ENCODE assay signal across 23 mouse cellular contexts in the genomic region with DNA sequence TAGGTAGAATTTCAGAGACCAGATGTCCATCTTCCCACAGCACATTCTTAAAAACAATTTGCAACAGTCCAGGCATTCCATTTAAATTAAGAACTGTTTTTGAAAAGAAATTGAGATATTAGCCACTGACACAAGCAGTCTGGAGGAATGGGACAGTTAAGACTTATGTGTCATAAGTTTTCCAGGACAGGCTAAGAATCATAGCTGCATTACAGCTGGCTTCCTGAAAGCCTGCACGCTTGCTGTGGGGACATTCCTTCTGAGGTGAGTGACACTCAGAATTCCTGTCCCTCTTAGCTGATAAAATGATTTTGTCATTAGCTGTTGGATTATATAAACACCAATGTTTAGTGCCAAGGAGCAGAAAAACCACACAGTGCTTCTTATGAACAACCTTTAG. TPM values are rescaled to one million over a fixed set of nuclear protein-coding genes. Genes with fewer than 3 reads are reported as not detected.
DNase-seq lines count a peak whose midpoint lies in the region; ATAC-seq and TF ChIP-seq lines count a peak whose summit lies in the region.
"Had no signal": no experiment of that assay in that cellular context is flagged by ENCODE, and none has a peak within 500 bp of the region (broad histone marks: within the 10 kb centered on the region; RNA-seq: fewer than 3 reads in every experiment).

No protein-coding gene starts in this region.

- H3K9me3 ChIP-seq in hindbrain, embryonic 14.5 days (ENCODE audit: control insufficient read depth, low read length) = no peaks in the 10 kb centered on the region
- H3K9me3 ChIP-seq in hindbrain, embryonic 11.5 days (ENCODE audit: control insufficient read depth, low read length) = no peaks in the 10 kb centered on the region
- no peaks in the 10 kb centered on the region for H3K9me3 ChIP-seq in liver, embryonic 12.5 days (replicated peaks)
- no peaks in the 10 kb centered on the region for H3K9me3 ChIP-seq in liver, embryonic 11.5 days (ENCODE audit: control insufficient read depth, low read length)
- H3K9me3 ChIP-seq: embryonic facial prominence, embryonic 10.5 days; embryonic facial prominence, embryonic 15.5 days; heart, embryonic 10.5 days; hindbrain, embryonic 13.5 days; lung, embryonic 15.5 days; neural tube, embryonic 13.5 days had no signal

- no peaks in the 10 kb centered on the region for H3K27me3 ChIP-seq in hindbrain, embryonic 14.5 days (ENCODE audit: control insufficient read depth, insufficient read depth, low read length)
- no peaks in the 10 kb centered on the region for H3K27me3 ChIP-seq in hindbrain, embryonic 11.5 days (ENCODE audit: control insufficient read depth, insufficient read depth, low read length)
- H3K27me3 ChIP-seq in liver, embryonic 12.5 days (replicated peaks) = no peaks in the 10 kb centered on the region
- H3K27me3 ChIP-seq in liver, embryonic 11.5 days (replicated peaks; ENCODE audit: control insufficient read depth, insufficient read depth, low read length) = no peaks in the 10 kb centered on the region
- H3K27me3 ChIP-seq: embryonic facial prominence, embryonic 15.5 days; hindbrain, embryonic 13.5 days; limb, embryonic 12.5 days; lung, embryonic 15.5 days; neural tube, embryonic 13.5 days; Patski had no signal

- TF ChIP-seq CTCF in lung, adult 2 months (IDR thresholded peaks at IDR 0.05; ENCODE audit: insufficient read depth, low read length) = no peak

- no peak overlapping the region for H3K4me2 ChIP-seq in hindbrain, embryonic 14.5 days (replicated peaks)
- H3K4me2 ChIP-seq in hindbrain, embryonic 11.5 days (replicated peaks; ENCODE audit: low read depth, low read length) = no peak overlapping the region
- no peak overlapping the region for H3K4me2 ChIP-seq in liver, embryonic 12.5 days
- H3K4me2 ChIP-seq in liver, embryonic 11.5 days = no peak overlapping the region
- H3K4me2 ChIP-seq: embryonic facial prominence, embryonic 15.5 days; hindbrain, embryonic 13.5 days; limb, embryonic 12.5 days; lung, embryonic 15.5 days; midbrain, embryonic 11.5 days; neural tube, embryonic 13.5 days had no signal

- no peak for ATAC-seq in hindbrain, embryonic 14.5 days (ENCODE audit: low FRiP score)
- no peak for ATAC-seq in hindbrain, embryonic 11.5 days (ENCODE audit: low FRiP score)
- ATAC-seq in liver, embryonic 12.5 days = no peak
- ATAC-seq in liver, embryonic 11.5 days (replicated peaks; ENCODE audit: low FRiP score) = no peak
- ATAC-seq: forebrain, embryonic 14.5 days; midbrain, embryonic 16.5 days; Patski had no signal

- no peaks in the 10 kb centered on the region for H3K4me1 ChIP-seq in hindbrain, embryonic 14.5 days (replicated peaks; ENCODE audit: control insufficient read depth, insufficient read depth, low read length)
- H3K4me1 ChIP-seq in hindbrain, embryonic 11.5 days (replicated peaks; ENCODE audit: control insufficient read depth, insufficient read depth, low read length) = no peaks in the 10 kb centered on the region
- H3K4me1 ChIP-seq in liver, embryonic 12.5 days = peaks cover 53% of the 10 kb centered on the region
- peaks cover 32% of the 10 kb centered on the region for H3K4me1 ChIP-seq in liver, embryonic 11.5 days (replicated peaks; ENCODE audit: control insufficient read depth, insufficient read depth, low read length)
- H3K4me1 ChIP-seq in lung, adult 2 months (ENCODE audit: control insufficient read depth, insufficient read depth, low read length) = peaks cover 9% of the 10 kb centered on the region
- H3K4me1 ChIP-seq: embryonic facial prominence, embryonic 10.5 days; embryonic facial prominence, embryonic 15.5 days; hindbrain, embryonic 13.5 days; limb, embryonic 12.5 days; neural tube, embryonic 13.5 days had no signal

- H3K36me3 ChIP-seq in hindbrain, embryonic 14.5 days (replicated peaks; ENCODE audit: control insufficient read depth, insufficient read depth) = no peaks in the 10 kb centered on the region
- no peaks in the 10 kb centered on the region for H3K36me3 ChIP-seq in hindbrain, embryonic 11.5 days (ENCODE audit: control insufficient read depth, insufficient read depth, low read length)
- H3K36me3 ChIP-seq in liver, embryonic 12.5 days = no peaks in the 10 kb centered on the region
- H3K36me3 ChIP-seq in liver, embryonic 11.5 days (ENCODE audit: control insufficient read depth, insufficient read depth, low read length) = no peaks in the 10 kb centered on the region
- H3K36me3 ChIP-seq: embryonic facial prominence, embryonic 10.5 days; embryonic facial prominence, embryonic 15.5 days; heart, embryonic 10.5 days; hindbrain, embryonic 13.5 days; limb, embryonic 12.5 days; lung, embryonic 15.5 days; neural tube, embryonic 13.5 days had no signal

- no peak for TF ChIP-seq POLR2A in lung, adult 2 months (IDR thresholded peaks at IDR 0.05; ENCODE audit: borderline replicate concordance, extremely low read depth, low read depth, low read length)

- H3K9ac ChIP-seq in hindbrain, embryonic 14.5 days = no peak overlapping the region
- no peak overlapping the region for H3K9ac ChIP-seq in hindbrain, embryonic 11.5 days (ENCODE audit: low read depth, low read length)
- H3K9ac ChIP-seq in liver, embryonic 12.5 days = peak overlapping the region; percentile 22
- H3K9ac ChIP-seq in liver, embryonic 11.5 days (ENCODE audit: low read depth, low read length) = no peak overlapping the region
- H3K9ac ChIP-seq: embryonic facial prominence, embryonic 15.5 days; hindbrain, embryonic 13.5 days; limb, embryonic 12.5 days; lung, embryonic 15.5 days; neural tube, embryonic 13.5 days had no signal

- WGBS in hindbrain, embryonic 14.5 days = 84% methylated on average over 1 of the region's 1 CpGs
- WGBS in hindbrain, embryonic 11.5 days = 81% methylated on average over 1 of the region's 1 CpGs
- 77% methylated on average over 1 of the region's 1 CpGs for WGBS in liver, embryonic 12.5 days (ENCODE audit: insufficient replicate concordance)
- WGBS in liver, embryonic 11.5 days = 90% methylated on average over 1 of the region's 1 CpGs
- WGBS in lung, adult 2 months = 38% methylated on average over 1 of the region's 1 CpGs

- DNase-seq in hindbrain, embryonic 14.5 days (ENCODE audit: low spot score) = peak; percentile 2
- no peak for DNase-seq in hindbrain, embryonic 11.5 days (ENCODE audit: low spot score)
- no peak for DNase-seq in liver, embryonic 11.5 days (ENCODE audit: low spot score)
- DNase-seq in lung, postnatal 36 days = peak; percentile 47
- no peak for DNase-seq in lung, adult 2 months
- DNase-seq in ovary, postnatal 14 days (ENCODE audit: low spot score) = no peak
- DNase-seq: adrenal gland, postnatal 10 days; cerebellum, adult 8-10 months; cerebellum, postnatal 25 days; gastrocnemius, postnatal 14 days; heart, postnatal 36 days had no signal

- H3K27ac ChIP-seq in hindbrain, embryonic 14.5 days = no peak overlapping the region
- H3K27ac ChIP-seq in hindbrain, embryonic 11.5 days (ENCODE audit: low read depth, low read length) = no peak overlapping the region
- H3K27ac ChIP-seq in liver, embryonic 12.5 days = peak overlapping the region; percentile 72; the same call in 1 of the 2 replicates
- H3K27ac ChIP-seq in liver, embryonic 11.5 days (ENCODE audit: low read depth, low read length) = no peak overlapping the region
- H3K27ac ChIP-seq: embryonic facial prominence, embryonic 10.5 days; embryonic facial prominence, embryonic 15.5 days; heart, embryonic 10.5 days; hindbrain, embryonic 13.5 days; limb, embryonic 12.5 days; lung, embryonic 15.5 days; neural tube, embryonic 13.5 days had no signal

- H3K4me3 ChIP-seq in hindbrain, embryonic 14.5 days (replicated peaks; ENCODE audit: low read length) = no peak overlapping the region
- H3K4me3 ChIP-seq in hindbrain, embryonic 11.5 days (ENCODE audit: low read depth, low read length) = no peak overlapping the region
- H3K4me3 ChIP-seq in liver, embryonic 12.5 days = no peak overlapping the region
- no peak overlapping the region for H3K4me3 ChIP-seq in liver, embryonic 11.5 days (ENCODE audit: low read depth, low read length)
- H3K4me3 ChIP-seq in lung, adult 2 months (replicated peaks; ENCODE audit: extremely low read depth, low read depth, low read length) = no peak overlapping the region
- H3K4me3 ChIP-seq: embryonic facial prominence, embryonic 10.5 days; embryonic facial prominence, embryonic 15.5 days; heart, embryonic 10.5 days; hindbrain, embryonic 13.5 days; limb, embryonic 12.5 days; lung, embryonic 15.5 days; neural tube, embryonic 13.5 days had no signal

RNA-seq across cellular contexts. Expression of gene Lpin2, which starts 12.7 kb away (rescaled TPM):
- polyA plus RNA-seq in hindbrain, embryonic 14.5 days (2014; fragmentation: Nextera tagmentation; extraction: Ambion mirVana) = 44.1 and 45.7 TPM in 2 replicates
- 33.8 and 39.4 TPM in 2 replicates for polyA plus RNA-seq in hindbrain, embryonic 11.5 days (2014; fragmentation: Nextera tagmentation; extraction: Ambion mirVana)
- 40.1 and 42.5 TPM in 2 replicates for polyA plus RNA-seq in liver, embryonic 12.5 days (2016; fragmentation: Nextera tagmentation; extraction: Ambion mirVana)
- 37.7 and 37.9 TPM in 2 replicates for polyA plus RNA-seq in liver, embryonic 11.5 days (2014; fragmentation: Nextera tagmentation; extraction: Ambion mirVana)
- polyA plus RNA-seq in lung, adult 2 months (2012; rRNA removed) = 51.2 and 55.8 TPM in 2 replicates

Comparison
In these comparisons a context has a peak if more than half of its experiments do, and no peak if none do; other contexts are left out.
1. DNase-seq: peak in hindbrain, embryonic 14.5 days (single experiment) and lung, postnatal 36 days (single experiment); none in hindbrain, embryonic 11.5 days (single experiment), liver, embryonic 11.5 days (single experiment), lung, adult 2 months (single experiment) and ovary, postnatal 14 days (single experiment).